In the genomic region with DNA sequence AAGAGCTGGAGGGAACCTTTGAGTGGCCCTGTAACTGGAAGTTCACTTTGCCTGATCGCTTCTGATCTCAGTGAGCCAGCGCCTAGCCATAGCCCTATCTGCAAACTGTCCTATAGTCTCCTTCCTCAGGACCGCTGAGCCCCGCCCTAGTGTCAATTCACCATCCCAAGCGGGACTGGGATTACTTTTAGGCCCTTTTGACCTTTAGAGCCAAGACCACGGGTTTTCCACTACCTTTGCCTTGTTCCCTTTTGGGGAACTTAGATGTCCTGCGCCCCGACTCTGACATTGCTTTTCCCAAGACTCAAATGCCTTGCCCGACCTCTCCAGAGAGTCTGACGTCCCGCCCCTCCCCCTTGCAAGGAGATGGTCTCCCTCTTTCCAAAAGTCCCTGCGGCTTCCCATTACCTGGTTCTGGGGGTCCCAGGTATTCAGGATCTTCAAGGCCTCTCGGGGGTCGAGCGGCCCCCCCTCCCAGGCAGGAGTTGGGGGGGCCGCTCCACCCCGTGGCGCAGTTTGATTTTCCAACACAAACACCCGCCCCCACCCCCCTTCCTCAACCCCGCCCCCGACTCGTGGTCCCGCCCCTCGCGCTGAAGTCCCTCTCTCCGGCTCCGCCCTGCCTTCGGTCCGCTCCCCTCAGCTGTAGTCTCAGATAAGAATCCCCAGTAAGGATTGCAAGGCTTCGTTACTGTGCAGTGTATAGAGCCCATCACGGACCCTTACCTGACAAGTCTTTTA, we compare ENCODE assay signal across 8 mouse cellular contexts. TPM values are rescaled to one million over a fixed set of nuclear protein-coding genes. Genes with fewer than 3 reads are reported as not detected.
DNase-seq lines count a peak whose midpoint lies in the region; ATAC-seq and TF ChIP-seq lines count a peak whose summit lies in the region.

No protein-coding gene starts in this region.

- ATAC-seq in common myeloid progenitor, adult 5-6 weeks (replicated peaks; ENCODE audit: low read depth, poor library complexity, severe bottlenecking), result 0 out of 2 replicates have a peak, but pooled peaks have one; percentile 13
- no peak for ATAC-seq in lung, postnatal 0 days

- intact Hi-C loops in left cerebral cortex, postnatal 25 days (cut with DNase I), result loop anchor here (5.0 kb wide), 1 partner anchor 323 kb away; a partner anchor contains a TSS

- peak overlapping the region; percentile 96 for H3K4me2 ChIP-seq in lung, postnatal 0 days (replicated peaks; ENCODE audit: low read depth, low read length)

- H3K36me3 ChIP-seq in lung, postnatal 0 days (ENCODE audit: insufficient read depth, low read length), result no peaks in the 10 kb centered on the region
- no peaks in the 10 kb centered on the region for H3K36me3 ChIP-seq in spleen, adult 2 months (ENCODE audit: control insufficient read depth, insufficient read depth, low read length)

- no peak for TF ChIP-seq CTCF in lung, postnatal 0 days (IDR thresholded peaks at IDR 0.05)
- TF ChIP-seq CTCF in spleen, adult 2 months (IDR thresholded peaks at IDR 0.05; ENCODE audit: extremely low read depth, insufficient read depth, insufficient read length, insufficient replicate concordance), result no peak

- WGBS in lung, postnatal 0 days, result under 1% methylated on average over 28 of the region's 31 CpGs
- 5% methylated on average over 29 of the region's 31 CpGs for WGBS in spleen, adult 2 months

- H3K4me3 ChIP-seq in lung, postnatal 0 days (ENCODE audit: low read depth, low read length), result peak overlapping the region; percentile 54
- peak overlapping the region; percentile 53 for H3K4me3 ChIP-seq in spleen, adult 2 months (ENCODE audit: extremely low read depth, insufficient read depth, insufficient read length)

- H3K4me1 ChIP-seq in lung, postnatal 0 days (ENCODE audit: insufficient read depth, low read depth, low read length), result peaks cover 7% of the 10 kb centered on the region
- peaks cover 14% of the 10 kb centered on the region; the same call in 1 of the 2 replicates for H3K4me1 ChIP-seq in spleen, adult 2 months (ENCODE audit: control insufficient read depth, insufficient read depth, insufficient read length)

- H3K27ac ChIP-seq in lung, postnatal 0 days (ENCODE audit: low read length), result peak overlapping the region; percentile 89
- H3K27ac ChIP-seq in spleen, adult 2 months (ENCODE audit: insufficient read depth, low read length), result peak overlapping the region; percentile 29; the same call in 1 of the 2 replicates

- DNase-seq in ovary, adult 18-20 months (ENCODE audit: low spot score), result peak; percentile 40
- DNase-seq in ovary, postnatal 14 days (ENCODE audit: low spot score), result no peak
- peak; percentile 67 to 71 for DNase-seq in heart, adult 9 months (ENCODE audit: low spot score in 2 of 2)
- peak; percentile 68 for DNase-seq in kidney, adult 9 months
- peak; percentile 78 for DNase-seq in lung, postnatal 0 days (ENCODE audit: low spot score)
- no peak for DNase-seq in spleen, adult 2 months (ENCODE audit: low read depth in 1 of 2, low spot score in 2 of 2)
- DNase-seq in left cerebral cortex, postnatal 25 days (ENCODE audit: low spot score in 2 of 2), result no peak

- H3K27me3 ChIP-seq in lung, postnatal 0 days (replicated peaks; ENCODE audit: insufficient read depth, low read length), result no peaks in the 10 kb centered on the region
- no peaks in the 10 kb centered on the region; the same call in 1 of the 2 replicates for H3K27me3 ChIP-seq in spleen, adult 2 months (ENCODE audit: control insufficient read depth, insufficient read depth, low read length)

- no peak for TF ChIP-seq POLR2A in spleen, adult 2 months (IDR thresholded peaks at IDR 0.05; ENCODE audit: low read depth, low read length)

- no peaks in the 10 kb centered on the region for H3K9me3 ChIP-seq in lung, postnatal 0 days (ENCODE audit: low read length)

- no peak for TF ChIP-seq EP300 in lung, postnatal 0 days (IDR thresholded peaks at IDR 0.05)

- H3K9ac ChIP-seq in lung, postnatal 0 days (replicated peaks; ENCODE audit: low read depth), result peak overlapping the region; percentile 29

RNA-seq across cellular contexts. Expression of a gene that starts 6.5 kb away (rescaled TPM):
- total RNA-seq in common myeloid progenitor, adult 5-6 weeks (2017), result 3.5 and 6.6 TPM in 2 replicates
- polyA plus RNA-seq in lung, postnatal 0 days (2015; fragmentation: Nextera tagmentation; extraction: Ambion mirVana), result 29.4 and 34.9 TPM in 2 replicates
- 15.8 and 17.0 TPM in 2 replicates for polyA plus RNA-seq in spleen, adult 2 months (2012; rRNA removed)
- total RNA-seq in left cerebral cortex, postnatal 25 days (2021), result 10 to 100 TPM; 23.3 to 25.3 TPM

RNA-seq across cellular contexts. Expression of a gene that starts 21.9 kb away (rescaled TPM):
- total RNA-seq in common myeloid progenitor, adult 5-6 weeks (2017), result 0.46 TPM in 1 of 2 replicates, not detected in the other
- 96.5 and 101 TPM in 2 replicates for polyA plus RNA-seq in lung, postnatal 0 days (2015; fragmentation: Nextera tagmentation; extraction: Ambion mirVana)
- polyA plus RNA-seq in spleen, adult 2 months (2012; rRNA removed), result 14.3 and 20.5 TPM in 2 replicates
- total RNA-seq in left cerebral cortex, postnatal 25 days (2021), result 1 to 10 TPM; 3.6 to 3.8 TPM

RNA-seq across cellular contexts. Expression of a gene that starts 24.6 kb away (rescaled TPM):
- total RNA-seq in common myeloid progenitor, adult 5-6 weeks (2017), result 35.5 and 37.6 TPM in 2 replicates
- 16.3 and 16.5 TPM in 2 replicates for polyA plus RNA-seq in lung, postnatal 0 days (2015; fragmentation: Nextera tagmentation; extraction: Ambion mirVana)
- polyA plus RNA-seq in spleen, adult 2 months (2012; rRNA removed), result 9.5 and 11.1 TPM in 2 replicates
- 10 to 100 TPM; 35.9 to 41.3 TPM for total RNA-seq in left cerebral cortex, postnatal 25 days (2021)

RNA-seq across cellular contexts. Expression of a gene that starts 24.7 kb away (rescaled TPM):
- 181 and 216 TPM in 2 replicates for total RNA-seq in common myeloid progenitor, adult 5-6 weeks (2017)
- 126 and 142 TPM in 2 replicates for polyA plus RNA-seq in lung, postnatal 0 days (2015; fragmentation: Nextera tagmentation; extraction: Ambion mirVana)
- 82.3 and 105 TPM in 2 replicates for polyA plus RNA-seq in spleen, adult 2 months (2012; rRNA removed)
- 100 to 1,000 TPM; 105 to 109 TPM for total RNA-seq in left cerebral cortex, postnatal 25 days (2021)

RNA-seq across cellular contexts. Expression of a gene that starts 50.8 kb away (rescaled TPM):
- 64.5 and 68.0 TPM in 2 replicates for total RNA-seq in common myeloid progenitor, adult 5-6 weeks (2017)
- polyA plus RNA-seq in lung, postnatal 0 days (2015; fragmentation: Nextera tagmentation; extraction: Ambion mirVana), result 29.9 and 38.4 TPM in 2 replicates
- 146 and 160 TPM in 2 replicates for polyA plus RNA-seq in spleen, adult 2 months (2012; rRNA removed)
- 100 to 1,000 TPM; 449 to 474 TPM for total RNA-seq in left cerebral cortex, postnatal 25 days (2021)

Comparison
In these comparisons a context has a peak if more than half of its experiments do, and no peak if none do; other contexts are left out.
1. DNase-seq: peak in ovary, adult 18-20 months (single experiment), heart, adult 9 months (2 of 2), kidney, adult 9 months (single experiment) and lung, postnatal 0 days (single experiment); none in ovary, postnatal 14 days (single experiment), spleen, adult 2 months (0 of 2) and left cerebral cortex, postnatal 25 days (0 of 2).